Mouse (Mus musculus) neural tube, embryonic 10.5 days (tissue): ENCODE results near the gene Apba1.
A peak's percentile ranks its signal among the peaks of the same experiment; 100 is the strongest.

Experiments
- DNase-seq: peaks from one replicate; pipeline ENCODE4 v3.0.0-alpha.2; 2017; ENCODE audit warnings: low spot score; ENCODE audit errors: extremely low spot score

Apba1 gene

GRCm38 (mm10) chr19:23803221-23803870 is 44.7 kb downstream of the Apba1 start:
- no peak for DNase-seq

GRCm38 (mm10) chr19:23806796-23807195 is 48.1 kb downstream of the Apba1 start:
- no peak for DNase-seq

GRCm38 (mm10) chr19:23807371-23807770 is 48.7 kb downstream of the Apba1 start:
- no peak for DNase-seq

- no peak for DNase-seq
Observed at GRCm38 (mm10) chr19:23809236-23809635, 50.5 kb downstream of the Apba1 start.

GRCm38 (mm10) chr19:23810512-23810911 is 51.8 kb downstream of the Apba1 start:
- DNase-seq: no peak

- no peak for DNase-seq
Observed at GRCm38 (mm10) chr19:23810976-23811375, 52.3 kb downstream of the Apba1 start.

GRCm38 (mm10) chr19:23816762-23817161 is 58.1 kb downstream of the Apba1 start:
- DNase-seq: no peak

- DNase-seq: no peak
Observed at GRCm38 (mm10) chr19:23817196-23817595, 58.5 kb downstream of the Apba1 start.

- no peak for DNase-seq
Observed at GRCm38 (mm10) chr19:23819882-23820281, 61.2 kb downstream of the Apba1 start.

GRCm38 (mm10) chr19:23822497-23822896 is 63.8 kb downstream of the Apba1 start:
- DNase-seq: no peak

GRCm38 (mm10) chr19:23823533-23823932 is 64.8 kb downstream of the Apba1 start:
- no peak for DNase-seq

GRCm38 (mm10) chr19:23826251-23826650 is 67.6 kb downstream of the Apba1 start:
- no peak for DNase-seq

GRCm38 (mm10) chr19:23830761-23831160 is 72.1 kb downstream of the Apba1 start:
- no peak for DNase-seq

- DNase-seq: no peak
Observed at GRCm38 (mm10) chr19:23833685-23834682, 75.3 kb downstream of the Apba1 start.

GRCm38 (mm10) chr19:23834721-23835120 is 76.0 kb downstream of the Apba1 start:
- DNase-seq: no peak

- DNase-seq: no peak
Observed at GRCm38 (mm10) chr19:23855832-23856231, 97.1 kb downstream of the Apba1 start.

- DNase-seq: no peak
Observed at GRCm38 (mm10) chr19:23858091-23858490, 99.4 kb downstream of the Apba1 start.

- no peak for DNase-seq
Observed at GRCm38 (mm10) chr19:23858781-23859180, 100.1 kb downstream of the Apba1 start.

GRCm38 (mm10) chr19:23860151-23860820 is 101.6 kb downstream of the Apba1 start:
- peak; percentile 41 for DNase-seq

- no peak for DNase-seq
Observed at GRCm38 (mm10) chr19:23862736-23863135, 104.0 kb downstream of the Apba1 start.

- DNase-seq: no peak
Observed at GRCm38 (mm10) chr19:23863959-23864358, 105.3 kb downstream of the Apba1 start.

GRCm38 (mm10) chr19:23866045-23866444 is 107.4 kb downstream of the Apba1 start:
- no peak for DNase-seq
